7 mouse cellular contexts compared by ENCODE assay signal in genomic region chr13:19619216-19619927, GRCm38 (mm10). TPM values are rescaled to one million over a fixed set of nuclear protein-coding genes. Genes with fewer than 3 reads are reported as not detected.
DNase-seq lines count a peak whose midpoint lies in the region; ATAC-seq lines count a peak whose summit lies in the region.

Epdr1 (minus strand) TSS chr13:19619927.

- peak within 1 kb of the TSS; percentile 95 for H3K4me2 ChIP-seq in intestine, embryonic 14.5 days (ENCODE audit: low read length)

- H3K9ac ChIP-seq in intestine, embryonic 14.5 days (ENCODE audit: low read length) = peak within 1 kb of the TSS; percentile 77

- no peaks in the 10 kb centered on the region for H3K36me3 ChIP-seq in intestine, embryonic 14.5 days (ENCODE audit: control insufficient read depth, insufficient read depth, low read length)

- intact Hi-C loops in left cerebral cortex, postnatal 36 days (cut with DNase I) = no loop called here

- peak; percentile 79 for ATAC-seq in intestine, embryonic 14.5 days (replicated peaks; ENCODE audit: low FRiP score, low TSS enrichment, low read depth)

- H3K27me3 ChIP-seq in intestine, embryonic 14.5 days (replicated peaks; ENCODE audit: control insufficient read depth, insufficient read depth, low read length) = peaks cover 17% of the 10 kb centered on the region

- no peaks in the 10 kb centered on the region for H3K4me1 ChIP-seq in intestine, embryonic 14.5 days (replicated peaks; ENCODE audit: control insufficient read depth, insufficient read depth, low read length)

- peak; percentile 76 for DNase-seq in adrenal gland, postnatal 10 days
- DNase-seq in embryo, embryonic 11 days = peak; percentile 87
- DNase-seq in gastrocnemius, postnatal 25 days = peak; percentile 45
- DNase-seq in intestine, embryonic 14.5 days (ENCODE audit: low spot score) = peak; percentile 87
- DNase-seq in left cerebral cortex, postnatal 36 days (ENCODE audit: low spot score in 2 of 2) = peak; percentile 73 to 79
- peak; percentile 83 for DNase-seq in mesoderm, embryonic 11.5 days (ENCODE audit: low read depth, low spot score)
- DNase-seq in skeletal muscle tissue, adult 2 months (ENCODE audit: low read depth, low spot score) = peak; percentile 54

- H3K27ac ChIP-seq in intestine, embryonic 14.5 days (ENCODE audit: low read depth) = no peak within 1 kb of the TSS

- peak within 1 kb of the TSS; percentile 55 for H3K4me3 ChIP-seq in intestine, embryonic 14.5 days (ENCODE audit: low read depth, low read length)

- H3K9me3 ChIP-seq in intestine, embryonic 14.5 days (ENCODE audit: control insufficient read depth, low read length) = no peaks in the 10 kb centered on the region

- WGBS in intestine, embryonic 14.5 days = under 1% methylated on average over 46 of the region's 46 CpGs

RNA-seq across cellular contexts. Expression of gene Epdr1, which starts in this region (rescaled TPM):
- total RNA-seq in adrenal gland, postnatal 10 days (2021) = 10 to 100 TPM; 12.5 to 18.4 TPM
- 100 to 1,000 TPM in 1 of 2 experiments, 10 to 100 TPM in 1; 85.7 to 113 TPM for total RNA-seq in gastrocnemius, postnatal 25 days (2021)
- polyA plus RNA-seq in intestine, embryonic 14.5 days (2014; fragmentation: Nextera tagmentation; extraction: Ambion mirVana) = 13.8 and 14.8 TPM in 2 replicates
- total RNA-seq in left cerebral cortex, postnatal 36 days (2021) = 100 to 1,000 TPM in 1 of 2 experiments, 10 to 100 TPM in 1; 90.9 to 106 TPM

Comparison
In these comparisons a context has a peak if more than half of its experiments do, and no peak if none do; other contexts are left out.
1. RNA of gene Epdr1 (total RNA-seq): 85.7 to 113 TPM in gastrocnemius, postnatal 25 days and 90.9 to 106 TPM in left cerebral cortex, postnatal 36 days; 12.5 to 18.4 TPM in adrenal gland, postnatal 10 days; every median in the first group is over 4 times any median in the second.
2. Peak in every context shown above with its lines, with median percentiles within 50 percentile points of each other: DNase-seq.